Mouse (Mus musculus): ENCODE data around the gene Tnrc6b. TPM values are rescaled to one million over a fixed set of nuclear protein-coding genes. Genes with fewer than 3 reads are reported as not detected.
A peak's percentile ranks its signal among the peaks of the same experiment; 100 is the strongest.

Gene Tnrc6b
- polyA plus RNA-seq, 2 experiments = 8.1 to 8.8 TPM

- WGBS (ENCODE audit: insufficient replicate concordance) = under 1% methylated on average over 17 of the region's 17 CpGs
- peak overlapping the region; percentile 87 for H3K27ac ChIP-seq
- H3K4me3 ChIP-seq (ENCODE audit: insufficient read depth in 1 of 2, low read depth in 2 of 2, low read length in 2 of 2) = peak overlapping the region; percentile 89 to 90
- peak overlapping the region; percentile 92 for H3K4me2 ChIP-seq (ENCODE audit: low read depth)
- DNase-seq (ENCODE audit: low read depth in 3 of 3, low spot score in 3 of 3) (peak; percentile 97 to 99 (median 98)), ATAC-seq (ENCODE audit: insufficient read depth) (peak; percentile 74)
- peak overlapping the region; percentile 96 for H3K9ac ChIP-seq (replicated peaks)
- H3K4me1 ChIP-seq (replicated peaks; ENCODE audit: control insufficient read depth in 2 of 2, insufficient read depth in 2 of 2, low read length in 1 of 2) = peaks cover 25 to 30% of the 10 kb centered on the region in 2 experiments
- H3K36me3 ChIP-seq (replicated peaks; ENCODE audit: control insufficient read depth, insufficient read depth, low read depth) = no peaks in the 10 kb centered on the region
- H3K27me3 ChIP-seq (ENCODE audit: control insufficient read depth, insufficient read depth, low read length) = no peaks in the 10 kb centered on the region
- TF ChIP-seq EP300 (IDR thresholded peaks at IDR 0.05; ENCODE audit: low read depth) = peak; percentile 75
- peak; percentile 53 for TF ChIP-seq CTCF (IDR thresholded peaks at IDR 0.05; ENCODE audit: low read depth)
- no peaks in the 10 kb centered on the region for H3K9me3 ChIP-seq (ENCODE audit: control insufficient read depth, low read length)
Measured at GRCm38 (mm10) chr15:80798367-80799073, 87.4 kb downstream of the Tnrc6b start.

- ATAC-seq (ENCODE audit: insufficient read depth) (peak; percentile 60), DNase-seq (ENCODE audit: low read depth in 3 of 3, low spot score in 3 of 3) (peak; percentile 50 to 64 (median 54))
- Histone ChIP-seq H3K36me3 (replicated peaks; ENCODE audit: control insufficient read depth, insufficient read depth, low read depth) (no peaks in the 10 kb centered on the region), H3K4me1 (replicated peaks; ENCODE audit: control insufficient read depth in 2 of 2, insufficient read depth in 2 of 2, low read length in 1 of 2) (peaks cover 29 to 31% of the 10 kb centered on the region in 2 experiments), H3K27ac (peak overlapping the region; percentile 87), H3K4me2 (ENCODE audit: low read depth) (peak overlapping the region; percentile 92), H3K4me3 (ENCODE audit: insufficient read depth in 1 of 2, low read depth in 2 of 2, low read length in 2 of 2) (peak overlapping the region; percentile 89 to 90), H3K9ac (replicated peaks) (peak overlapping the region; percentile 96), H3K9me3 (ENCODE audit: control insufficient read depth, low read length) (no peaks in the 10 kb centered on the region), H3K27me3 (ENCODE audit: control insufficient read depth, insufficient read depth, low read length) (no peaks in the 10 kb centered on the region)
- 0% methylated on average over 10 of the region's 10 CpGs for WGBS (ENCODE audit: insufficient replicate concordance)
- TF ChIP-seq CTCF (IDR thresholded peaks at IDR 0.05; ENCODE audit: low read depth) (no peak), EP300 (IDR thresholded peaks at IDR 0.05; ENCODE audit: low read depth) (no peak)
Measured at GRCm38 (mm10) chr15:80799074-80799633, 88.0 kb downstream of the Tnrc6b start.

- peak overlapping the region; percentile 92 for H3K4me2 ChIP-seq (ENCODE audit: low read depth)
- ATAC-seq (ENCODE audit: insufficient read depth) (peak; percentile 60), DNase-seq (ENCODE audit: low read depth in 3 of 3, low spot score in 3 of 3) (peak; percentile 65 to 76 (median 69))
- WGBS (ENCODE audit: insufficient replicate concordance) = 0% methylated on average over 10 of the region's 10 CpGs
- no peaks in the 10 kb centered on the region for H3K36me3 ChIP-seq (replicated peaks; ENCODE audit: control insufficient read depth, insufficient read depth, low read depth)
- H3K27me3 ChIP-seq (ENCODE audit: control insufficient read depth, insufficient read depth, low read length) = no peaks in the 10 kb centered on the region
- H3K9ac ChIP-seq (replicated peaks) = peak overlapping the region; percentile 96
- peak overlapping the region; percentile 89 to 90 for H3K4me3 ChIP-seq (ENCODE audit: insufficient read depth in 1 of 2, low read depth in 2 of 2, low read length in 2 of 2)
- TF ChIP-seq CTCF (IDR thresholded peaks at IDR 0.05; ENCODE audit: low read depth) = no peak
- TF ChIP-seq EP300 (IDR thresholded peaks at IDR 0.05; ENCODE audit: low read depth) = peak; percentile 16; the same call in 1 of the 2 replicates
- peaks cover 30 to 36% of the 10 kb centered on the region in 2 experiments for H3K4me1 ChIP-seq (replicated peaks; ENCODE audit: control insufficient read depth in 2 of 2, insufficient read depth in 2 of 2, low read length in 1 of 2)
- peak overlapping the region; percentile 87 for H3K27ac ChIP-seq
- H3K9me3 ChIP-seq (ENCODE audit: control insufficient read depth, low read length) = no peaks in the 10 kb centered on the region
Measured at GRCm38 (mm10) chr15:80799634-80800137, 88.6 kb downstream of the Tnrc6b start.

- H3K9ac ChIP-seq (replicated peaks) = peak overlapping the region; percentile 96
- peak overlapping the region; percentile 92 for H3K4me2 ChIP-seq (ENCODE audit: low read depth)
- H3K9me3 ChIP-seq (ENCODE audit: control insufficient read depth, low read length) = no peaks in the 10 kb centered on the region
- DNase-seq (ENCODE audit: low read depth in 3 of 3, low spot score in 3 of 3) = peak in 1 of 3 experiments; percentile 42
- no peaks in the 10 kb centered on the region for H3K36me3 ChIP-seq (replicated peaks; ENCODE audit: control insufficient read depth, insufficient read depth, low read depth)
- ATAC-seq (ENCODE audit: insufficient read depth) = no peak
- H3K4me3 ChIP-seq (ENCODE audit: insufficient read depth in 1 of 2, low read depth in 2 of 2, low read length in 2 of 2) = peak overlapping the region; percentile 89 to 90
- 15% methylated on average over 3 of the region's 3 CpGs for WGBS (ENCODE audit: insufficient replicate concordance)
- TF ChIP-seq EP300 (IDR thresholded peaks at IDR 0.05; ENCODE audit: low read depth) (no peak), CTCF (IDR thresholded peaks at IDR 0.05; ENCODE audit: low read depth) (no peak)
- no peaks in the 10 kb centered on the region for H3K27me3 ChIP-seq (ENCODE audit: control insufficient read depth, insufficient read depth, low read length)
- peak overlapping the region; percentile 87 for H3K27ac ChIP-seq
- H3K4me1 ChIP-seq (replicated peaks; ENCODE audit: control insufficient read depth in 2 of 2, insufficient read depth in 2 of 2, low read length in 1 of 2) = peaks cover 35 to 38% of the 10 kb centered on the region in 2 experiments
Measured at GRCm38 (mm10) chr15:80800201-80800600, 89.1 kb downstream of the Tnrc6b start.

- Histone ChIP-seq H3K4me1 (replicated peaks; ENCODE audit: control insufficient read depth in 2 of 2, insufficient read depth in 2 of 2, low read length in 1 of 2) (peaks cover 35 to 38% of the 10 kb centered on the region in 2 experiments), H3K27ac (peak overlapping the region; percentile 87), H3K9me3 (ENCODE audit: control insufficient read depth, low read length) (no peaks in the 10 kb centered on the region), H3K4me2 (ENCODE audit: low read depth) (peak overlapping the region; percentile 92), H3K4me3 (ENCODE audit: insufficient read depth in 1 of 2, low read depth in 2 of 2, low read length in 2 of 2) (peak overlapping the region; percentile 89 to 90), H3K27me3 (ENCODE audit: control insufficient read depth, insufficient read depth, low read length) (no peaks in the 10 kb centered on the region), H3K36me3 (replicated peaks; ENCODE audit: control insufficient read depth, insufficient read depth, low read depth) (no peaks in the 10 kb centered on the region), H3K9ac (replicated peaks) (peak overlapping the region; percentile 96)
- peak in 1 of 3 experiments; percentile 40 for DNase-seq (ENCODE audit: low read depth in 3 of 3, low spot score in 3 of 3)
- ATAC-seq (ENCODE audit: insufficient read depth) = no peak
- 12% methylated on average over 4 of the region's 4 CpGs for WGBS (ENCODE audit: insufficient replicate concordance)
- TF ChIP-seq EP300 (IDR thresholded peaks at IDR 0.05; ENCODE audit: low read depth) (no peak), CTCF (IDR thresholded peaks at IDR 0.05; ENCODE audit: low read depth) (no peak)
Measured at GRCm38 (mm10) chr15:80800765-80801164, 89.7 kb downstream of the Tnrc6b start.
